Mouse (Mus musculus) gastrocnemius, postnatal 14 days (tissue): ENCODE measurements at regions not wholly inside any gene's neighbourhood (a gene's known extent, or its start where the extent isn't known, plus 50 kb on each side); places are given as distances from the start of the nearest gene placed in this dataset.

Experiments used
- DNase-seq: peaks from one replicate; pipeline ENCODE4 v3.0.0; 2021; ENCODE audit warnings: mixed read lengths
- intact Hi-C: fragments of 180-260 bp; cut with DNase I; formaldehyde crosslinking; loops from one replicate; pipeline ENCODE4 v1.15.1; 2025; ENCODE audit warnings: low total_unique reads

- no peak for DNase-seq
- intact Hi-C loops, result no loop called here
Measured at GRCm38 (mm10) chr7:125214036-125214435, 230.4 kb upstream of the Kdm8 start.

- DNase-seq, result no peak
- intact Hi-C loops, result no loop called here
Measured at GRCm38 (mm10) chr7:125217630-125218029, 226.8 kb upstream of the Kdm8 start.

- no peak for DNase-seq
Measured at GRCm38 (mm10) chr7:125222684-125223083, 221.8 kb upstream of the Kdm8 start.

GRCm38 (mm10) chr7:125234911-125235310 lies 209.6 kb upstream of the Kdm8 start:
- intact Hi-C loops, result no loop called here
- no peak for DNase-seq

More at GRCm38 (mm10) chr7:125222684-125223083, 221.8 kb upstream of the Kdm8 start:
- intact Hi-C loops, result no loop called here

GRCm38 (mm10) chr7:125237026-125237425 lies 207.4 kb upstream of the Kdm8 start:
- intact Hi-C loops, result no loop called here
- DNase-seq, result no peak

GRCm38 (mm10) chr7:125243021-125243420 lies 201.5 kb upstream of the Kdm8 start:
- intact Hi-C loops, result no loop called here
- no peak for DNase-seq

- intact Hi-C loops, result no loop called here
- DNase-seq, result no peak
Measured at GRCm38 (mm10) chr7:125248386-125248785, 196.1 kb upstream of the Kdm8 start.

- intact Hi-C loops, result no loop called here
- DNase-seq, result no peak
Measured at GRCm38 (mm10) chr7:125250385-125250784, 194.1 kb upstream of the Kdm8 start.

GRCm38 (mm10) chr7:125250970-125251585 lies 193.4 kb upstream of the Kdm8 start:
- intact Hi-C loops, result no loop called here
- no peak for DNase-seq

GRCm38 (mm10) chr7:125254302-125254701 lies 190.2 kb upstream of the Kdm8 start:
- no peak for DNase-seq
- intact Hi-C loops, result no loop called here

- intact Hi-C loops, result no loop called here
- DNase-seq, result peak; percentile 36
Measured at GRCm38 (mm10) chr7:125259016-125259415, 185.5 kb upstream of the Kdm8 start.

- no peak for DNase-seq
Measured at GRCm38 (mm10) chr7:125262133-125262532, 182.3 kb upstream of the Kdm8 start.

GRCm38 (mm10) chr7:125262672-125263365 lies 181.7 kb upstream of the Kdm8 start:
- DNase-seq, result no peak
- intact Hi-C loops, result no loop called here

More at GRCm38 (mm10) chr7:125262133-125262532, 182.3 kb upstream of the Kdm8 start:
- intact Hi-C loops, result no loop called here

- DNase-seq, result no peak
- intact Hi-C loops, result no loop called here
Measured at GRCm38 (mm10) chr7:125263756-125264155, 180.7 kb upstream of the Kdm8 start.

- DNase-seq, result no peak
- intact Hi-C loops, result no loop called here
Measured at GRCm38 (mm10) chr7:125270711-125271110, 173.8 kb upstream of the Kdm8 start.

- intact Hi-C loops, result no loop called here
- no peak for DNase-seq
Measured at GRCm38 (mm10) chr7:125271356-125271755, 173.1 kb upstream of the Kdm8 start.

GRCm38 (mm10) chr7:125281371-125281770 lies 163.1 kb upstream of the Kdm8 start:
- intact Hi-C loops, result no loop called here
- DNase-seq, result no peak

GRCm38 (mm10) chr7:125295226-125295625 lies 149.2 kb upstream of the Kdm8 start:
- DNase-seq, result no peak
- intact Hi-C loops, result no loop called here

- no peak for DNase-seq
- intact Hi-C loops, result no loop called here
Measured at GRCm38 (mm10) chr7:125308433-125308832, 136.0 kb upstream of the Kdm8 start.

GRCm38 (mm10) chr7:125310971-125311370 lies 133.5 kb upstream of the Kdm8 start:
- no peak for DNase-seq
- intact Hi-C loops, result no loop called here

- intact Hi-C loops, result no loop called here
- no peak for DNase-seq
Measured at GRCm38 (mm10) chr7:125313604-125314003, 130.9 kb upstream of the Kdm8 start.
